Mouse (Mus musculus) CH12.LX (cell line): ENCODE measurements around the gene Arf5. TPM values are rescaled to one million over a fixed set of nuclear protein-coding genes. Genes with fewer than 3 reads are reported as not detected.

Experiments used
- DNase-seq: peaks from one replicate; pipeline ENCODE4 v3.0.0-alpha.2; 2013; ENCODE audit errors: extremely low read depth
- H3K27ac ChIP-seq: 2 replicates; pipeline ENCODE4 v1.5.1; 2012; ENCODE audit warnings: low read depth, mild to moderate bottlenecking, control low read depth, moderate library complexity; ENCODE audit not compliant: insufficient read depth
- H3K27me3 ChIP-seq: replicated peaks from 2 replicates; pipeline ENCODE3; 2012; ENCODE audit warnings: inconsistent platforms
- H3K36me3 ChIP-seq, 2 experiments: replicated peaks in 1 of 2; 2 replicates each; pipeline versions ENCODE3 to v1.6.1; 2012; ENCODE audit warnings: inconsistent platforms in 1 of 2, low read length in 1 of 2, mild to moderate bottlenecking in 1 of 2, mixed read lengths in 1 of 2, moderate library complexity in 1 of 2; ENCODE audit not compliant: control insufficient read depth in 1 of 2, insufficient read depth in 1 of 2
- H3K4me1 ChIP-seq, 2 experiments: 2 replicates each; pipeline ENCODE4 v1.6.1; 2012; ENCODE audit warnings: inconsistent platforms in 1 of 2, moderate library complexity in 1 of 2; ENCODE audit not compliant: insufficient read depth in 2 of 2, control insufficient read depth in 1 of 2
- H3K4me2 ChIP-seq: 2 replicates; pipeline ENCODE4 v1.6.1; 2012; ENCODE audit warnings: low read depth, mild to moderate bottlenecking, control low read depth; ENCODE audit not compliant: poor library complexity, insufficient read depth, severe bottlenecking
- H3K4me3 ChIP-seq, 3 experiments: fragments of 150-350 bp in 1 of 3; sonication (generic) in 1 of 3; replicated peaks in 1 of 3; 2 replicates each; pipeline versions ENCODE3 to v1.5.1; 2011 to 2012; ENCODE audit warnings: low read depth in 2 of 3, low read length in 2 of 3, mild to moderate bottlenecking in 2 of 3, moderate library complexity in 2 of 3, control low read depth in 1 of 3, improper control_type of control experiment in 1 of 3, inconsistent platforms in 1 of 3, mixed read lengths in 1 of 3; ENCODE audit not compliant: poor library complexity in 1 of 3
- H3K79me2 ChIP-seq: replicated peaks from 2 replicates; pipeline ENCODE4 v1.6.1; 2012; ENCODE audit warnings: mild to moderate bottlenecking, moderate library complexity; ENCODE audit not compliant: control insufficient read depth, poor library complexity, insufficient read depth, severe bottlenecking; ENCODE audit errors: extremely low read depth
- H3K9ac ChIP-seq: 2 replicates; pipeline ENCODE4 v1.6.1; 2012; ENCODE audit warnings: low read depth, mild to moderate bottlenecking, control low read depth, moderate library complexity; ENCODE audit not compliant: insufficient read depth
- H3K9me3 ChIP-seq: replicated peaks from 2 replicates; pipeline ENCODE3; 2012; ENCODE audit warnings: low read length, inconsistent platforms, mixed read lengths
- CHD2 ChIP-seq: IDR thresholded peaks from 2 replicates; pipeline ENCODE4 v1.6.1; 2011; ENCODE audit warnings: low read length, improper control_type of control experiment
- ELF1 ChIP-seq: IDR thresholded peaks from 2 replicates; pipeline ENCODE4 v1.6.1; 2014; ENCODE audit warnings: low read depth, mild to moderate bottlenecking, inconsistent platforms, low read length, improper control_type of control experiment
- ETS1 ChIP-seq: conservative IDR thresholded peaks from 2 replicates; pipeline ENCODE4 v1.6.1; 2012; ENCODE audit warnings: low read depth, mild to moderate bottlenecking, inconsistent platforms, low read length, improper control_type of control experiment, moderate library complexity
- GABPA ChIP-seq: IDR thresholded peaks from 2 replicates; pipeline ENCODE4 v1.6.1; 2012; ENCODE audit warnings: low read depth, low read length, improper control_type of control experiment, inconsistent platforms; ENCODE audit not compliant: insufficient replicate concordance
- HCFC1 ChIP-seq: IDR thresholded peaks from 2 replicates; pipeline ENCODE4 v1.6.1; 2012; ENCODE audit warnings: low read depth, mild to moderate bottlenecking, inconsistent platforms, low read length, improper control_type of control experiment
- MAX ChIP-seq: IDR thresholded peaks from 2 replicates; pipeline ENCODE4 v1.6.1; 2011; ENCODE audit warnings: low read length, improper control_type of control experiment
- MAZ ChIP-seq: IDR thresholded peaks from 2 replicates; pipeline ENCODE4 v1.6.1; 2012; ENCODE audit warnings: low read depth, mild to moderate bottlenecking, inconsistent platforms, low read length, improper control_type of control experiment, moderate library complexity
- MXI1 ChIP-seq: IDR thresholded peaks from 2 replicates; pipeline ENCODE4 v1.6.1; 2011; ENCODE audit warnings: mild to moderate bottlenecking, low read depth, low read length, improper control_type of control experiment
- PAX5 ChIP-seq: IDR thresholded peaks from 2 replicates; pipeline ENCODE4 v1.6.1; 2012; ENCODE audit warnings: low read length, inconsistent platforms, mixed read lengths
- USF1 ChIP-seq: IDR thresholded peaks from 2 replicates; pipeline ENCODE4 v1.6.1; 2014; ENCODE audit warnings: low read depth, mild to moderate bottlenecking, inconsistent platforms, low read length, improper control_type of control experiment
- ZC3H11A ChIP-seq: IDR thresholded peaks from 2 replicates; pipeline ENCODE4 v1.6.1; 2012; ENCODE audit warnings: low read depth, mild to moderate bottlenecking, inconsistent platforms, low read length, improper control_type of control experiment
- ZMIZ1 ChIP-seq: IDR thresholded peaks from 2 replicates; pipeline ENCODE4 v1.6.1; 2012; ENCODE audit warnings: low read depth, mild to moderate bottlenecking, inconsistent platforms, low read length, improper control_type of control experiment
- ZNF384 ChIP-seq: IDR thresholded peaks from 2 replicates; pipeline ENCODE4 v1.6.1; 2012; ENCODE audit warnings: low read depth, low read length, improper control_type of control experiment, inconsistent platforms
- dilution Hi-C: fragments of 300-500 bp; cut with MboI; formaldehyde crosslinking; loops from 2 replicates; pipeline ENCODE4 v1.14.3; 2020; ENCODE audit warnings: low sequenced_read_pairs; ENCODE audit not compliant: extremely low pct_unique_long_range_greater_than_20kb, extremely low pct_ligation_motif_present
- in situ Hi-C: fragments of 300-500 bp; cut with MboI; formaldehyde crosslinking; loops from 3 replicates; pipeline ENCODE4 v1.14.3; 2019; ENCODE audit warnings: low sequenced_read_pairs, low pct_ligation_motif_present, low pct_unique_long_range_greater_than_20kb, mixed read lengths
- polyA plus RNA-seq: library from polyadenylated mRNA; unstranded; fragments of >175 nt; gene quantifications from 2 replicates; pipeline ENCODE4 v1.2.1, GENCODE M21; 2012; ENCODE audit warnings: low read depth; ENCODE audit not compliant: insufficient read length
- total RNA-seq, 2 experiments: library from RNA; depleted of rRNA; stranded (reverse); fragments of 300-350 nt in 1 of 2; fragments of >200 nt in 1 of 2; gene quantifications; 2 replicates each; pipeline ENCODE4 v1.2.3; 2012 to 2014

Gene Arf5
- total and polyA plus RNA-seq, 3 experiments, result 67.3 to 101 (median 99.7) TPM

- Histone ChIP-seq H3K36me3 (no peaks in the 10 kb centered on the region), H3K27me3 (no peaks in the 10 kb centered on the region), H3K9me3 (no peaks in the 10 kb centered on the region), H3K27ac (no peak within 1 kb of the TSS), H3K79me2 (no peaks in the 10 kb centered on the region), H3K4me2 (no peak within 1 kb of the TSS), H3K4me1 (peaks cover 0 to 8% of the 10 kb centered on the region in 2 experiments; a peak in 2 of 4 replicates), H3K9ac (no peak within 1 kb of the TSS), H3K4me3 (no peak within 1 kb of the TSS)
- TF ChIP-seq ZC3H11A (no peak), CHD2 (no peak), HCFC1 (no peak), GABPA (no peak), USF1 (no peak), PAX5 (no peak), MXI1 (no peak), ZMIZ1 (no peak), ETS1 (no peak), ZNF384 (no peak), ELF1 (no peak), MAX (no peak), MAZ (no peak)
- in situ Hi-C loops (no loop called here), dilution Hi-C loops (no loop called here)
- no peak for DNase-seq
Observed at GRCm38 (mm10) chr6:28474839-28475238, 51.5 kb downstream of the Arf5 start, which contains the start of gene Snd1. TSS of gene Snd1 (plus strand) at chr6:28475139.

Other genes starting within 250 kb of the Arf5 start
- gene Zfp800, start 25.6 kb upstream of the Arf5 start, total RNA-seq (2012; rRNA removed), result 19.5 and 23.8 TPM in 2 replicates
- gene Zfp800, start 25.6 kb upstream of the Arf5 start, total RNA-seq (2014; rRNA removed), result 49.5 and 50.0 TPM in 2 replicates
- gene Zfp800, start 25.6 kb upstream of the Arf5 start, polyA plus RNA-seq, result 15.0 and 19.1 TPM in 2 replicates
- not detected in 2 replicates for gene Fscn3, start 4.2 kb downstream of the Arf5 start, total RNA-seq (2012; rRNA removed)
- not detected in 2 replicates for gene Fscn3, start 4.2 kb downstream of the Arf5 start, total RNA-seq (2014; rRNA removed)
- gene Fscn3, start 4.2 kb downstream of the Arf5 start, polyA plus RNA-seq, result not detected in 2 replicates
- gene Gcc1, start 4.8 kb downstream of the Arf5 start, total RNA-seq (2012; rRNA removed), result 7.4 and 7.8 TPM in 2 replicates
- 3.0 and 4.4 TPM in 2 replicates for gene Gcc1, start 4.8 kb downstream of the Arf5 start, total RNA-seq (2014; rRNA removed)
- gene Gcc1, start 4.8 kb downstream of the Arf5 start, polyA plus RNA-seq, result 7.2 and 10.8 TPM in 2 replicates
- not detected in 2 replicates for gene Pax4, start 25.8 kb downstream of the Arf5 start, total RNA-seq (2012; rRNA removed)
- not detected in 2 replicates for gene Pax4, start 25.8 kb downstream of the Arf5 start, total RNA-seq (2014; rRNA removed)
- gene Pax4, start 25.8 kb downstream of the Arf5 start, polyA plus RNA-seq, result not detected in 2 replicates
- gene Snd1, start 51.6 kb downstream of the Arf5 start, total RNA-seq (2012; rRNA removed), result 288 and 377 TPM in 2 replicates
- gene Snd1, start 51.6 kb downstream of the Arf5 start, total RNA-seq (2014; rRNA removed), result 80.1 and 83.7 TPM in 2 replicates
- 197 and 210 TPM in 2 replicates for gene Snd1, start 51.6 kb downstream of the Arf5 start, polyA plus RNA-seq